Mouse (Mus musculus) layer of hippocampus, postnatal 25 days (tissue): ENCODE measurements around the gene Asap3. TPM values are rescaled to one million over a fixed set of nuclear protein-coding genes. Genes with fewer than 3 reads are reported as not detected.

Experiments used
- DNase-seq, 2 experiments: peaks; one replicate each; pipeline ENCODE4 v3.0.0; 2022; ENCODE audit warnings: mixed read lengths in 2 of 2, low spot score in 1 of 2; ENCODE audit errors: extremely low spot score in 1 of 2
- total RNA-seq, 2 experiments: library from RNA; stranded (reverse); gene quantifications; 2 replicates each; pipeline ENCODE4 v1.2.3; 2021

The Asap3 gene
- total RNA-seq, 2 experiments from 2014 or later: 2.7 to 4.3 TPM

DNA sequence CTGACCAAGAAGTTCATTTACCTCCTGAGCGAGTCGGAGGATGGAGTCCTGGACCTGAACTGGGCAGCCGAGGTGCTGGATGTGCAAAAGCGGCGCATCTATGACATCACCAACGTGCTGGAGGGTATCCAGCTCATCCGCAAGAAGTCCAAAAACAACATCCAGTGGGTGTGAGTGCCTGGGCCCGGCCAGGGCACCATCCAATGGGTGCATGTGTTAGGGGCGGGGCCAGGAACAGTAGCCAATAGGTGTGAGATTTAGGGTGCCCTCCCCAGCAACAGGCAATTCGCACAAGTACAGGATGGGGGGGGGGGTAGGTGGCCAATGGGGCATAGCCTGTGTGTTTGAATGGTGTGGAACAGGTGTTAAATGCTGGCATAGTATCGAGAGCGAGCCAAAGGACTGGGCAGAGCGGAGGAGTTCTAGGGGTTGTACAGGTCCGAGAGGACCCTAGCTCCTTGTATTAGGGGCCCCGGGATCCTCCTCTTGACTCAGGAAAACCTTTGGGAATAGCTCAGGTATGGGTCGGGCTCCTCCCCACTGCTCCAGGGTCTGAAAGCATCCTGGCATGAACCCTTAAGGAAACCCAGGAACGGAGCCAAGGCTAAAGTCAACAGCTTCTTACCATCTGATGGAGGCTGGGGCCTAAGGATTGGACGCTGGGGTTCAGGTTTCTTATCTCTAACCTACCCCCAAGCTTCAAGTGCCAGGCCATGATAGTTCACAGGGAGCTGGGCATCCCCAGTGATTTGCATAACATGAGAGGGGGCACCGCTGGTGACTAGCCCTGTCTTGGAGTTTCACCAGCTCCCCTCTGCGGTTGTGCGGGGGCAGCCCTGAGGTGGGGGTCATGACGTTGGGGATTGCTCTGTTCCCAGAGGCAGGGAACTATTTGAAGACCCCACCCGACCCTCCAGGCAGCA lies 25.5 kb upstream of the Asap3 start:
- peak; percentile 25 to 56 for DNase-seq

DNA sequence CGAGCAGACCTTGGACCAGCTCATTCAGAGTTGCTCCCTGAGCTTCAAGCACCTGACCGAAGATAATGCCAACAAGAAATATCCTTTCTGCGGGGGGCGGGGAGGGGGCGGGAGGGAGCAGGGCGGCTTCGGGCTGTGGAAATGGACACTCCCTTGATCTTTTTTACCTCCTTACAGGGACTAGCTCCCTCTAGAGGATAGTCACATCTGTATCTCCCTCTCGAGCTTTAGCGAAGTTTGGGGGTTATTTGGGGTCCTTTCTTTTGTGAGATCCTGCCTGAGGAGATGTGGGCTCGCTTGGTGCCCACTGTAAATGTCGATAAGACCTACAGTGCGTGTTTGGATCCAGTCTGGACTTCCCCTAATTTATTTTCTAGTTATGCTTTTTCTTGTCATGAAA lies 24.8 kb upstream of the Asap3 start:
- DNase-seq: no peak

DNA sequence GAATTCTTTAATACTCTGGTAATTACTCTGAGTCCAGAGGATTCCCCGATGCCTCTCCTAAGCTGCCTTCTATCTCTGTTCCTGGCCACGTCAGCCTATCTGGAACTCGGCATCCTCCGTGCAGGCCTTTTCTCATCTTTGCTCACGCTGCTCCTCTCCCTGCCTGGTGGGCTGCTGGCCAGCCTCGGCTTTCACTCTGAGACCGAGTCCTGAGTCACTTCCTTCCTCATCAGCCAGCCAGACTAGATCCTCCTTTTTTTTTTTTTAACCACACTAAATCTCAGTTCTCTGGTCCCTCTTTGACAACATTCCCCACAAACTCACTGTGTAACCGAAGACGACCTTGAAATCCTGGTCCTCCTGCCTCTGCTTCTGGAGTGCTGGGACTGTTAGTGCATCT lies 20.8 kb upstream of the Asap3 start:
- no peak for DNase-seq

- DNase-seq: no peak
Measured at GRCm38 (mm10) chr4:136186315-136186714, 19.9 kb upstream of the Asap3 start.

GRCm38 (mm10) chr4:136186739-136187472 lies 19.3 kb upstream of the Asap3 start:
- DNase-seq: no peak

- DNase-seq: no peak
Measured at GRCm38 (mm10) chr4:136188973-136189737, 17.0 kb upstream of the Asap3 start.

- DNase-seq: no peak
Measured at GRCm38 (mm10) chr4:136189912-136190311, 16.3 kb upstream of the Asap3 start.

DNA sequence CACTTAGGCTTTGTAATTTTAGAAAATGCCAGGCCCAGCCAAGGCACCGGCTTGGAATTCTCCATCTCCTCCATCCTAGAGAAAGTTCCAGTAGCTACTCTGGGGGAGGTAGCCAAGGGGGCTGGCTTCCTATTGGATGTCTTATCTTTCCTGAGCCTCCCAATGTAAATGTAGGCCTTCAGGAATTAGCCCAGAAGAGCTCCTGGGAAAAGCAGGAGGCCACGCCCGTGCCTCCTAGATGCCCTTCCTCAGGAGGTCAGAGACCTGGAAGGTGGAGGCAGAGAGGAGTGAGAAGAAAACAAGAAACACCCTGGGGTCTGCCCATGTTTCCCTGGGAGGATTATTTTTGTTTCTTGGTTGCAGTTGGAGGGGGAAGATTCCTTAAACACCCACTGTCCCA lies 12.6 kb upstream of the Asap3 start:
- DNase-seq: no peak

DNA sequence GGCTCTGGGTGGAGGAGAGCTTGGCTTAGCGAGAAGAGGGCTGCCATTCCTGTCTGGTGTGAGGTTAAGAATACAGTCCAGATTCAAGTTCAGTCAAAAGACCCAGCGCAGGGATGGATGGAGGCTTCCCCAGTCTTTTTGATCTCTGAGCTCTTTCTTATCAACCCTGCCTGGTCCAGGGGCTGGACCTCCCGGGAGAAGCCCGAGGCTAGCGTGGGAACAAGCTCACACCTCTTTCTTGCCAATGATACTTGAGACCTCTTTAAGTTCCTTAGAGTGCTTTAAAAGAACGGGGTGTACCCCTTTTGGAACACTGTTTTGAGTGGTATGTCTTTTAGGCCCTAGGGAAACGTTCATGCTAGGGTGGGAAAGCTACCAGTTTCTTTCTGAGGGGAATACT lies 11.1 kb upstream of the Asap3 start:
- no peak for DNase-seq

DNA sequence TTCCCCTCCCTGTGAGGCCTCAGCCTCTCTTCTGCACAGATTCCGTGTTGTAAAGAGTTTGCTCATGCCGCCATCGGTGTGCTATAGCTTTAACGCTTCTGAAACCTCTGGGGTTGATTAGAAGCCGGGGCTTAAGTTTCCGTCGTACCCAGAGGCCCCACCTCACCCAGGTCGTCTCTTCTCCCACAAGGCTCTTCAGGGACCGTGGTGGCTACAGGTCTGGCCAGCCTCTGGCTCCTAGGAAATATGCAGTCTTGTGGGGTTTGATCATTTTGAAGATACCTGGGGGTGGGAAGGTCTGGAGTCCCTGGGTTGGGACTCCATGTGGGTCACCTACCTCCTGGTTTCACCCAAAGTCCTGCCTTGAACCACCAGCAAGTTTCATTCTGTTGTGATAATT lies 10.5 kb upstream of the Asap3 start:
- no peak for DNase-seq

GRCm38 (mm10) chr4:136196201-136196600 lies 10.0 kb upstream of the Asap3 start:
- DNase-seq: no peak

DNA sequence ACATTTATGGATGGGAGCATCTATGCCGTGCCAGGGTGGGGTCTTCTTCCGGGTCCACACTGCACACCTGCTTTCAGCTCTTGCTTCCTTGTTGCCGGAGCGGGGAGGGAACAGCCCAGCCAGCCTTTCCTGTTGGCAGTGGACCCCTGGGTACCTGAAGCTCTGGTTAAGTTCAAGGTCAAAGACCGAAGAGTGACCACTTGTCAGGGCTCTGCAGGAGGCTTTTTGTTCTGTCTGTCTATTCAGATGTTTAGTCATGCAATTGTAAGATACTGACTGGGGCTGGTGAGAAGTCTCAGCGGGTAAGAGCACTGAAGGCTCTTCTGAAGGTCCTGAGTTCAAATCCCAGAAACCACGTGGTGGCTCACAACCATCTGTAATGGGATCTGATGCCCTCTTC lies 7.3 kb upstream of the Asap3 start:
- DNase-seq: no peak

DNA sequence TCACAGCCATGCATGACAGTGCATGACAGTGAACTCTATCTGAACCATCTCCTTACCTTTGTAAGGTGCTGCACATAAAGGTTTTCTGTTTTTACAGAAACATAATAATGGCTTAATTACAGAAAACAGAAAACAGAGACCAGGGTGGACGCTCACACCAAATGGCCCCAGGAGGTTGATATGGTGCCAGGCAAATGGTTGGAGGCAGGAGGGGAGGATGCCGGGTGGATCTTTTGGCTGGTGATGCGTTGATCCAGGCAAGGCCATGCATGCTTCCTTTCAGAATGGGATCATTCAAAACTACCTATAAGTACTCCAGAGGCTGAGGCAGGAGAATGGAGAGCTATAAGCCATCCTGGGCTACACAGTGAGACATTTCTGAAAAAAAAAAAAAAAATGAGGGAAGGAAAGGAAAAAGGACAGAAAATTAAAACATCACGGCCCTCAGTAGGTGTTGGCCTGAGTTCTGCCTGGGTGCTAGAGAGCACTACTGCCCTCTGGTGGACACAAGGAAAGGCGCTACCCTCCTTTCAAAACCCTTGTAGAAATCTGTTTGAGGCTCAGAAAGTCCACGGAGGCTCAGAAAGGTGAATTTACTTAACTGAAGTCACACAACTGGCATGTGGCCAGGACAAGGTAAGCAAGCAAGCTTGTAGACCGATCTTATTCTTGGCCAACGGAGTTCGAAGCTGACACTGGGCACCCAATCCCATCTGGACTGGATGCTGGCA lies 6.4 kb upstream of the Asap3 start:
- DNase-seq: peak in 1 of 2 experiments; percentile 33

DNA sequence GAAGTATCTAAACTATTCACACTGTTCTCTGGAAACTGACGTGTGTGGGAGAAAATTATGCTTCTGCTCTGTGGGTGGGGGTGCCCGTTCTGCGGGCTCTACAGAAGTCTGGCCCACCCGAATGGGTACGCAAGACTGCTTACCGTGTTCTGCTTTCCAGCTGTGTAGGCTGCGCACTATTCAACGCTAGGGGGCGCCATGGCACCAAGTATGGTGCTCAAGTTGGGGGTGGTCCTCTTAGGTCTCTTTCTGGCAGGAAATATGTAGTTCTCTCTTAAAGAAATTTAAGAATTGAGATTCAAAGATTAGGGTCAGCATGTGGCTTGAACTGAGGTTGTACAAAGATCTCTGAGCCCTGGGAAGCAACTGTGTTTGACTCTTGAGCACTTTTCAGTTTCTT lies 3.7 kb upstream of the Asap3 start:
- DNase-seq: peak; percentile 50 to 85

DNA sequence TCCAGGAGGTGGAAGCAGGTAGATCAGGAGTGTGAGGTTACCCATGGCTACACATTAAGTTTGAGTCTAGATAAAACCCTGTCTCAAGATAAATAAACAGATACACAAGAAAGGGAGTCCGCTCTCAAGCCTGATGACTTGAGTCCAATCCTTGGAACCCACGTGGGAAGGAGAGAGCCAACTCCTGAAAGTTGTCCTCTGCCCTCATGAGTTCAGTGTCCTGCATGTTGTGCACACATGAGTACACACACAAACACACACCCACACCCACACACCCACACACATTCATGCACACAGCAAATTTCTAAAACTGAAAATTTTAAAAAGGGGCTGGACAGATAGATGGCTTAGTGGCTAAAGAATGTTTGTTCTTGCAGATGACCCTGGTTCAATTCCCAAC lies 1.4 kb upstream of the Asap3 start:
- no peak for DNase-seq

GRCm38 (mm10) chr4:136206943-136207342 lies 778 bp downstream of the Asap3 start:
- no peak for DNase-seq

DNA sequence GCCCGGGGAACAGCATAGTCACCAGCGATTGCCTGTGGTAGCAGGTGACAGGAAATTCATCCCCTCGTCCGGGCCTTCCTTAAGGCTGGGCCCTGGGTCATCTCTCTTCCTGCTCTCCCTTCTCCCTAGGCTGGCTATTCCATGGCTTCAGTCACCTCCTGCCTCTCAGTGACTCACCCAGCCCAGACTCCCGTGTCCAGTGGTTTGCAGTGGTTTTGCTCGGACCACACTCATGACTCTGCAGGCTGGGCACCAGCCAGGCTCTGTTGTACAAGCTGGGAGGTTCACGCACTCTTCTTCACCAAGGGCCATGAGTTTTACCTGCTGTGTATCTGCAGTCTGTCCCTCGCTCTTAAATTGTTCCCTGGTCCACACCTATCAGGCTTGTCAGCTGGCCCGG lies 4.8 kb downstream of the Asap3 start:
- no peak for DNase-seq

GRCm38 (mm10) chr4:136213629-136214028 lies 7.5 kb downstream of the Asap3 start:
- DNase-seq: no peak

DNA sequence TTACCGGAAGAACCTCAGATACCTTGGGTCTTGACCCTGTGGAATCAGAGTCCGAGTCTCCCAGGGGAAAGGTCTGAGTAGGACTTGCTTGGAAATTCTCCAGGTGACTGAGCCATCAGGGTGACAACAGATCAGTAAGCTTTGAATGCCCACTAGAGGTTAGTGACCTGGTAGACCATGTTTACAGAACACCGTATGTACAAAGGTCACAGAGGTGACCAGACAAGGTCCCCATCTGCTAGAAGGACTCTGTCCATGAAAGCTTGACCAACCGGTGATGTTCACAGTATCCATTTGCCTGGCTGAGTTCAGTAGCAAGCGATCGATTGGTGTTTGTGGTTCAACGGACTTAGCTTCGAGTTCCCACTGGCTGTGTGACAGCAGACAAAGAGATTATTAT lies 8.7 kb downstream of the Asap3 start:
- no peak for DNase-seq

GRCm38 (mm10) chr4:136215576-136215975 lies 9.4 kb downstream of the Asap3 start:
- DNase-seq: no peak
